Comparison of ENCODE assay signal across 9 mouse cellular contexts in the genomic region with DNA sequence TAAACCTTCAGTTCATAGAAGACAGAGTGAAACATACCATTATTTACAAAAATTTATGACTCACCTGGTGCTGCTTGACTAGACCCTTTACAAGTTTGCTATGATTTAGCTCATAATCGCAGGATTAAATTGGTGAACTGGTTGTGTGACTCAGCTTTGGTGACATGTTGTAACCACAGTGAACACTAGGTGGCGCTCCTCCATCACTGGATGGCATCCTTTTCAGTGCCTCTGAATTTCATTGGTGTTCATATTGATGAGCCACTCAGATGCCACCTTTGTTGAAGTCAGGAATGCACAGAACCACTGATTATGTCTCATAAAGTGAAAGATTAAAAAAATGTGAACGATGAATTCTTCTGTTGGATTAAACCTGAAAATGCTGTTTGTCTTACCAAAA. TPM values are rescaled to one million over a fixed set of nuclear protein-coding genes. Genes with fewer than 3 reads are reported as not detected.
DNase-seq lines count a peak whose midpoint lies in the region; ATAC-seq and TF ChIP-seq lines count a peak whose summit lies in the region.
"Had no signal": no experiment of that assay in that cellular context is flagged by ENCODE, and none has a peak within 500 bp of the region (broad histone marks: within the 10 kb centered on the region; RNA-seq: fewer than 3 reads in every experiment).

No protein-coding gene starts in this region.

- no peak overlapping the region for H3K4me3 ChIP-seq in kidney, adult 2 months (ENCODE audit: insufficient read depth, low read depth, low read length)
- H3K4me3 ChIP-seq in kidney, embryonic 15.5 days (replicated peaks), result no peak overlapping the region
- no peak overlapping the region for H3K4me3 ChIP-seq in hindbrain, embryonic 11.5 days (ENCODE audit: low read depth, low read length)
- H3K4me3 ChIP-seq in midbrain, postnatal 0 days (ENCODE audit: low read depth, low read length), result no peak overlapping the region
- H3K4me3 ChIP-seq: embryonic facial prominence, embryonic 13.5 days had no signal

- no peak for ATAC-seq in kidney, embryonic 15.5 days (replicated peaks; ENCODE audit: low FRiP score)
- peak; percentile 80 for ATAC-seq in erythroblast, adult 5-6 weeks (replicated peaks; ENCODE audit: low FRiP score, poor library complexity, severe bottlenecking)
- peak; percentile 46; the same call in 1 of the 2 replicates for ATAC-seq in hindbrain, embryonic 11.5 days (ENCODE audit: low FRiP score)
- ATAC-seq in midbrain, postnatal 0 days (ENCODE audit: low FRiP score), result peak; percentile 59

- WGBS in kidney, adult 2 months, result 20% methylated on average over 3 of the region's 3 CpGs
- 37% methylated on average over 3 of the region's 3 CpGs for WGBS in kidney, embryonic 15.5 days
- WGBS in hindbrain, embryonic 11.5 days, result 33% methylated on average over 3 of the region's 3 CpGs
- WGBS in midbrain, postnatal 0 days, result 19% methylated on average over 3 of the region's 3 CpGs

- DNase-seq in kidney, adult 2 months, result peak; percentile 72
- peak; percentile 87 for DNase-seq in brain, embryonic 14.5 days (ENCODE audit: low read depth)
- peak; percentile 87 for DNase-seq in hindbrain, embryonic 11.5 days (ENCODE audit: low spot score)
- peak; percentile 72 to 74 for DNase-seq in left cerebral cortex, postnatal 36 days (ENCODE audit: low spot score in 2 of 2)
- DNase-seq in midbrain, postnatal 0 days (ENCODE audit: low spot score), result peak; percentile 88
- DNase-seq in spleen, postnatal 4 days (ENCODE audit: low spot score in 2 of 2), result peak; percentile 70 to 90

- no peak overlapping the region for H3K27ac ChIP-seq in kidney, adult 2 months (ENCODE audit: insufficient read depth, low read depth, low read length)
- H3K27ac ChIP-seq in kidney, embryonic 15.5 days, result no peak overlapping the region
- H3K27ac ChIP-seq in hindbrain, embryonic 11.5 days (ENCODE audit: low read depth, low read length), result no peak overlapping the region
- H3K27ac ChIP-seq in midbrain, postnatal 0 days (ENCODE audit: low read depth, low read length), result no peak overlapping the region
- H3K27ac ChIP-seq: embryonic facial prominence, embryonic 13.5 days had no signal

- H3K4me1 ChIP-seq in kidney, adult 2 months (ENCODE audit: control insufficient read depth, insufficient read depth, low read length), result peaks cover 13% of the 10 kb centered on the region; the same call in 1 of the 2 replicates
- peaks cover 3% of the 10 kb centered on the region; the same call in 1 of the 2 replicates for H3K4me1 ChIP-seq in kidney, embryonic 15.5 days
- no peaks in the 10 kb centered on the region for H3K4me1 ChIP-seq in hindbrain, embryonic 11.5 days (replicated peaks; ENCODE audit: control insufficient read depth, insufficient read depth, low read length)
- no peaks in the 10 kb centered on the region for H3K4me1 ChIP-seq in midbrain, postnatal 0 days (ENCODE audit: insufficient read depth, low read length)
- H3K4me1 ChIP-seq: embryonic facial prominence, embryonic 13.5 days had no signal

- H3K9me3 ChIP-seq in kidney, embryonic 15.5 days (replicated peaks), result no peaks in the 10 kb centered on the region
- H3K9me3 ChIP-seq in hindbrain, embryonic 11.5 days (ENCODE audit: control insufficient read depth, low read length), result no peaks in the 10 kb centered on the region
- no peaks in the 10 kb centered on the region for H3K9me3 ChIP-seq in midbrain, postnatal 0 days (ENCODE audit: low read length)
- H3K9me3 ChIP-seq: embryonic facial prominence, embryonic 13.5 days had no signal

- no peak for TF ChIP-seq POLR2A in kidney, adult 2 months (IDR thresholded peaks at IDR 0.05; ENCODE audit: low read depth, low read length)
- TF ChIP-seq POLR2A in brain, embryonic 14.5 days (IDR thresholded peaks at IDR 0.05; ENCODE audit: borderline replicate concordance, extremely low read depth, insufficient read depth, insufficient read length, poor library complexity, severe bottlenecking), result no peak

- H3K4me2 ChIP-seq in kidney, embryonic 15.5 days, result no peak overlapping the region
- H3K4me2 ChIP-seq in hindbrain, embryonic 11.5 days (replicated peaks; ENCODE audit: low read depth, low read length), result no peak overlapping the region
- H3K4me2 ChIP-seq in midbrain, postnatal 0 days (ENCODE audit: low read depth, low read length, poor library complexity, severe bottlenecking), result no peak overlapping the region
- H3K4me2 ChIP-seq: embryonic facial prominence, embryonic 13.5 days had no signal

- TF ChIP-seq CTCF in kidney, adult 2 months (conservative IDR thresholded peaks at IDR 0.05; ENCODE audit: insufficient read depth, insufficient read length, low read depth, low read length), result peak; percentile 96
- TF ChIP-seq CTCF in brain, embryonic 14.5 days (IDR thresholded peaks at IDR 0.05; ENCODE audit: borderline replicate concordance, extremely low read depth, insufficient read depth, insufficient read length), result peak; percentile 87; the same call in 1 of the 2 replicates
- TF ChIP-seq CTCF in midbrain, postnatal 0 days (IDR thresholded peaks at IDR 0.05), result peak; percentile 100

- no peak overlapping the region for H3K9ac ChIP-seq in kidney, embryonic 15.5 days
- no peak overlapping the region for H3K9ac ChIP-seq in hindbrain, embryonic 11.5 days (ENCODE audit: low read depth, low read length)
- no peak overlapping the region for H3K9ac ChIP-seq in midbrain, postnatal 0 days (replicated peaks; ENCODE audit: low read length, poor library complexity, severe bottlenecking)
- H3K9ac ChIP-seq: embryonic facial prominence, embryonic 13.5 days had no signal

- intact Hi-C loops in left cerebral cortex, postnatal 36 days (cut with DNase I), result loop anchor here (5.0 to 10.0 kb wide), 3 partner anchors 591 to 908 kb away; no protein-coding TSS in a partner anchor

- H3K36me3 ChIP-seq in kidney, adult 2 months (ENCODE audit: control insufficient read depth, insufficient read depth, low read length), result no peaks in the 10 kb centered on the region
- H3K36me3 ChIP-seq in kidney, embryonic 15.5 days, result peaks cover 35% of the 10 kb centered on the region
- no peaks in the 10 kb centered on the region for H3K36me3 ChIP-seq in hindbrain, embryonic 11.5 days (ENCODE audit: control insufficient read depth, insufficient read depth, low read length)
- peaks cover 12% of the 10 kb centered on the region for H3K36me3 ChIP-seq in midbrain, postnatal 0 days (ENCODE audit: insufficient read depth, low read length)

- no peaks in the 10 kb centered on the region for H3K27me3 ChIP-seq in kidney, adult 2 months (replicated peaks; ENCODE audit: control insufficient read depth, insufficient read depth, low read length)
- no peaks in the 10 kb centered on the region for H3K27me3 ChIP-seq in kidney, embryonic 15.5 days
- no peaks in the 10 kb centered on the region for H3K27me3 ChIP-seq in hindbrain, embryonic 11.5 days (ENCODE audit: control insufficient read depth, insufficient read depth, low read length)
- H3K27me3 ChIP-seq in midbrain, postnatal 0 days (ENCODE audit: insufficient read depth, low read length), result no peaks in the 10 kb centered on the region
- H3K27me3 ChIP-seq: embryonic facial prominence, embryonic 13.5 days had no signal

RNA-seq across cellular contexts. Expression of a gene that starts 9.4 kb away (rescaled TPM):
- 5.4 and 6.0 TPM in 2 replicates for polyA plus RNA-seq in kidney, adult 2 months (2012; rRNA removed)
- polyA plus RNA-seq in kidney, embryonic 15.5 days (2015; fragmentation: Nextera tagmentation; extraction: Ambion mirVana), result 30.9 and 32.7 TPM in 2 replicates
- 10.7 and 12.3 TPM in 2 replicates for polyA plus RNA-seq in brain, embryonic 14.5 days (2012; rRNA removed)
- 6.1 and 11.5 TPM in 2 replicates for total RNA-seq in erythroblast, adult 5-6 weeks (2015; ENCODE audit: low replicate concordance)
- total RNA-seq in erythroblast, adult 5-6 weeks (2017; ENCODE audit: low replicate concordance), result 3.2 and 11.4 TPM in 2 replicates
- 28.8 and 30.8 TPM in 2 replicates for polyA plus RNA-seq in hindbrain, embryonic 11.5 days (2014; fragmentation: Nextera tagmentation; extraction: Ambion mirVana)
- 10 to 100 TPM; 24.6 to 26.7 TPM for total RNA-seq in left cerebral cortex, postnatal 36 days (2021)
- total RNA-seq in midbrain, postnatal 0 days (2014; rRNA removed), result 12.1 and 16.7 TPM in 2 replicates
- 22.5 and 23.0 TPM in 2 replicates for polyA plus RNA-seq in midbrain, postnatal 0 days (2015; fragmentation: Nextera tagmentation; extraction: Ambion mirVana)

RNA-seq across cellular contexts. Expression of a gene that starts 12.8 kb away (rescaled TPM):
- 12.8 and 14.8 TPM in 2 replicates for polyA plus RNA-seq in kidney, adult 2 months (2012; rRNA removed)
- 48.6 and 51.2 TPM in 2 replicates for polyA plus RNA-seq in kidney, embryonic 15.5 days (2015; fragmentation: Nextera tagmentation; extraction: Ambion mirVana)
- polyA plus RNA-seq in brain, embryonic 14.5 days (2012; rRNA removed), result 18.4 and 19.2 TPM in 2 replicates
- 13.0 and 22.5 TPM in 2 replicates for total RNA-seq in erythroblast, adult 5-6 weeks (2015; ENCODE audit: low replicate concordance)
- total RNA-seq in erythroblast, adult 5-6 weeks (2017; ENCODE audit: low replicate concordance), result 12.0 and 14.9 TPM in 2 replicates
- 30.4 and 32.8 TPM in 2 replicates for polyA plus RNA-seq in hindbrain, embryonic 11.5 days (2014; fragmentation: Nextera tagmentation; extraction: Ambion mirVana)
- total RNA-seq in left cerebral cortex, postnatal 36 days (2021), result 10 to 100 TPM; 24.0 to 26.7 TPM
- 17.6 and 18.5 TPM in 2 replicates for total RNA-seq in midbrain, postnatal 0 days (2014; rRNA removed)
- polyA plus RNA-seq in midbrain, postnatal 0 days (2015; fragmentation: Nextera tagmentation; extraction: Ambion mirVana), result 25.8 and 27.5 TPM in 2 replicates

RNA-seq across cellular contexts. Expression of a gene that starts 41.3 kb away (rescaled TPM):
- 6.7 and 8.8 TPM in 2 replicates for polyA plus RNA-seq in kidney, adult 2 months (2012; rRNA removed)
- polyA plus RNA-seq in kidney, embryonic 15.5 days (2015; fragmentation: Nextera tagmentation; extraction: Ambion mirVana), result 11.0 and 11.4 TPM in 2 replicates
- polyA plus RNA-seq in brain, embryonic 14.5 days (2012; rRNA removed), result 8.9 and 13.0 TPM in 2 replicates
- total RNA-seq in erythroblast, adult 5-6 weeks (2015; ENCODE audit: low replicate concordance), result 3.3 and 4.8 TPM in 2 replicates
- total RNA-seq in erythroblast, adult 5-6 weeks (2017; ENCODE audit: low replicate concordance), result 2.1 and 2.5 TPM in 2 replicates
- polyA plus RNA-seq in hindbrain, embryonic 11.5 days (2014; fragmentation: Nextera tagmentation; extraction: Ambion mirVana), result 16.3 and 18.1 TPM in 2 replicates
- total RNA-seq in left cerebral cortex, postnatal 36 days (2021), result 10 to 100 TPM; 23.4 to 24.4 TPM
- 12.6 and 20.9 TPM in 2 replicates for total RNA-seq in midbrain, postnatal 0 days (2014; rRNA removed)
- polyA plus RNA-seq in midbrain, postnatal 0 days (2015; fragmentation: Nextera tagmentation; extraction: Ambion mirVana), result 27.2 and 29.0 TPM in 2 replicates
